Mouse (Mus musculus) gastrocnemius, postnatal 36 days (tissue): ENCODE data around the gene 2310022A10Rik. TPM values are rescaled to one million over a fixed set of nuclear protein-coding genes. Genes with fewer than 3 reads are reported as not detected.
"Not testable (repeated sequence)": the region's sequence is repeated elsewhere in the genome, so short reads cannot be mapped to it uniquely, and the experiment has no call there.

Source experiments
- DNase-seq, 2 experiments: peaks; one replicate each; pipeline ENCODE4 v3.0.0; 2022
- intact Hi-C: fragments of 180-260 bp; cut with DNase I; formaldehyde crosslinking; loops from one replicate; pipeline ENCODE4 v1.15.1; 2025
- total RNA-seq, 2 experiments: library from RNA; stranded (reverse); gene quantifications; 2 replicates each; pipeline ENCODE4 v1.2.3; 2021

Gene 2310022A10Rik
- total RNA-seq, 2 experiments from 2014 or later = 96.8 to 127 TPM

DNA sequence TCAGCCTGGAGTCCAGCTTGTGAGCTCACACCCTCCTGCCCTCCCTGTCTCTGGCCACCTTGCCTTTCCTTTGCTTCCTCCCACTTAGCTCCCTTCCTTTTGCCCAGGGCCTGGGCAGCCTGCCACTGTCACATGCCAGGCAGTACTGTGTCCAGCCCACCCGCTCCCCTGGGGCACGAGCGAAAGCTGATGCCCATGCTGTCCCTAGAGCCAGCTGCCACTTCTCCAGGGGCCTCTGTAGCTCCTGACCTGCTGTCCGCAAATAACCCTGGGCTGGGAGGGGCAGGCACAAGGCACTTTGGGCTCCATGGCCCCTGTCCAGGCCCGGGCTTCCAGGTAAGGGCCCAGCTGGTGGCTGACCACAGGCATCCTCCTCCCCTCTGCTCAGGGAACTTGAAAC is 54.5 kb downstream of the 2310022A10Rik start:
- intact Hi-C loops = no loop called here

DNA sequence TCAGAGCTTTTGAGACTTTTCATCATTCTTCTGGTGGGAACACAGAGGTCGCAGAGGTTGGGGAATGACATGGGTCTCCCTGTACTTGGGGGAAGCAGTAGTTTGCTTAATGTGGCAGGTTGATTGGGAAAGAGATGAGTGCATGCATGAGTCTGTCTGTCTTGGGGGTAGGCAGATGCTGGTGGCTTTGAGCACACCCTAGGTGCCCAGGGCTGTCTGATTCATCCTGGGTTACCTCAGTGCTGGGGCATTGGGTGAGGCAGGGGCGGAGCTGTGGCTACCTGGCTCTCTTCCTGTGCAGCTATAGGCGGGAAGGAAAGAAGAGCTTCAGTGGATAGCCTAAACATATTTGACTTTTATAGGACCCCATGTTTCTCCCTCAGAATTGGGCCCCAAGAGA is 55.1 kb downstream of the 2310022A10Rik start:
- no peak for DNase-seq
- intact Hi-C loops = no loop called here

More for the DNA sequence above, 54.5 kb downstream of the 2310022A10Rik start:
- DNase-seq = peak; percentile 77 to 84

DNA sequence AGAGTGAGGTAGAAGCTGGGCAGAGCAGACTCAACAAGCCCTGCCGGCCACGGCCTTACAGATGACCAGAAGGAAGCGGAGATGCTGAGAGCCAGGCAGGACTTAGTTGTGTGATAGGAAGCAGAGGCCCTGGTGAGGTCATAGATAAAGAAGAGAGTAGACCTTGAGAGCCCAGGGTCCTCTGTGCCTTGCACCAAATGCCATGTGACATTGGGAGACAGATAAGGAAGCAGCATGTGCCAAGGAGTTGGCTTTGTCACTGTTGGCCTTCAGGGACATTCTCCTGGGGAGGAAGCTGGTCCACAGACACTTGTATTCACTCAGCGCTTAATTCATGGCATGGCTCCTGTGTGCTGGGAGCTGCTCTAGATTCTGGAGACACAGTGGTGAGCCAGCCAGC is 56.3 kb downstream of the 2310022A10Rik start:
- no peak for DNase-seq
- intact Hi-C loops = no loop called here

DNA sequence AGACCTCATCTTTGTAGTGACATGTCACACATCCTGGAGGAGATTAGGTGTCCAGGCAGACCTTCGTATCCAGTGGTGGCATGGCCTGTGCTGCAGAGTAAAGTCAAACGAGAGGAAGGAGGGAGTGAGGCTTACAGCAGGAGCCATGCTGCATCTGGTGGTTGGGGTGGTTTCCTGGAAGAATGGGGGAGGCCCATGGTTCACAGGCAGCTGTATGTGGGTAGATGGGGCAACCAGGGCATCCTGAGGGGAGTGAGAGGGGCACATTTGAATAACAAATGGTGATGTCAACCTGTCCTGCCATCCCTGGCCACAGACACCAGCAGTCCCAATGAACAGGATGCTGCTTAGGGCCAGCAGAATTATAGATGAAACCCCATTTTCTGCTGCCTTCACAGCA is 56.7 kb downstream of the 2310022A10Rik start:
- intact Hi-C loops = no loop called here
- no peak for DNase-seq

DNA sequence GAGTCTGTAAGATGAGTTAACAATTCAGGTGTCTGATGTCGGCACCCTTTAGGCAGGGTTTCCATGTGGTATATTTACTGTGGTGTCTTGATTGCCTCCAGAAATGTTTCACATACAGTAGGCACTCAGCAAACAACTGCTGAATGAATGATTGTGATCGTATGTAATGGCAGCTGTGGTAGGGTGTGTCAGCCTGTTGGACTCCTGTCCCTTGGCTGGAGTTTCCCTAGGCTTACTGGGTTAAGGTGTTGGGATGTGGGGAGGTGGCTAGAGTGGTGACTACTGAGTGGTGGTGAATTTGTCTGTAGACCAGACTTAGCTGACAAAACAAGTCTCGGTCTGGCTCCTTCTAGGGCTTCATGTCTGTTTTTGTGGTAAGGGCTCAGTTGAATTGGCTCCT is 57.3 kb downstream of the 2310022A10Rik start:
- intact Hi-C loops = no loop called here
- no peak for DNase-seq

DNA sequence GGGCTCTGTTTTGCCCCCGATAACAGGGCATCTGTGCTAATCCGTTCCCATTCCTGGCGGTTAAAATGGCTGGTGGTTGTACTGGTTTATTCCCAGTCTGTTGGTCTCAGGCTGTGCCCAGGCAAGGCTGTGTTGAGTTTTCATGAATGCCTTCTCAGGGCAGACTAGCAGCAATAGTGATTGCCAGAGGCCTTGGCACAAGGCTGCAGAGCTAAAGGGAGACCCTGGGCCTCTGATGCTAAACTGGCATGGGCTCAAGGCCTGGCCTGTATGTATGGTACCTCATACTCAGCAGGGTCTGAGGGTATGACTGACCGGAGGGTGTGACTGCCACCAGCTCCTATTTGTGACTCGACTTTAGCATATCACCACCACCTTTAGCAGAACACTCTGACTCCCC is 57.8 kb downstream of the 2310022A10Rik start:
- intact Hi-C loops = no loop called here
- no peak for DNase-seq

DNA sequence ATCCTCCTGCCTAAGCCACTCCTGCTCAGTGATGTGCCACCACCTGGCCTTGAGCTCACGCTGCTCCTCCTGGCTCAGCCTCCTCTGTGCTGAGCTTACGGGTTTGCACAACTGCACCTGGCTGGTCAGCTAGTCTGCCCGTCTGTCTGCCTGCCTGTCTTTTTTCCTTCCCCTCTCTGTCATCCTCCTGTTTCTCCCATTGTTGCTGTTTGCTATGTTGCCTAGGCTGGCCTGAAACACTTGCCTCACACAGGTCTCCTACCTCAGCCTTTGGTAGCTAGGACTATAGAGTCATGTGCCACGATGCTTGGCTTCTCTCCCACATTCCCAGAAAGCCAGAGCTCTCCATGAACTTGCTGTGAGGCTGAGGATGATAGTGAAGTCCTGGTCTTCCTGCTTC is 59.9 kb downstream of the 2310022A10Rik start:
- intact Hi-C loops = no loop called here
- no peak for DNase-seq

DNA sequence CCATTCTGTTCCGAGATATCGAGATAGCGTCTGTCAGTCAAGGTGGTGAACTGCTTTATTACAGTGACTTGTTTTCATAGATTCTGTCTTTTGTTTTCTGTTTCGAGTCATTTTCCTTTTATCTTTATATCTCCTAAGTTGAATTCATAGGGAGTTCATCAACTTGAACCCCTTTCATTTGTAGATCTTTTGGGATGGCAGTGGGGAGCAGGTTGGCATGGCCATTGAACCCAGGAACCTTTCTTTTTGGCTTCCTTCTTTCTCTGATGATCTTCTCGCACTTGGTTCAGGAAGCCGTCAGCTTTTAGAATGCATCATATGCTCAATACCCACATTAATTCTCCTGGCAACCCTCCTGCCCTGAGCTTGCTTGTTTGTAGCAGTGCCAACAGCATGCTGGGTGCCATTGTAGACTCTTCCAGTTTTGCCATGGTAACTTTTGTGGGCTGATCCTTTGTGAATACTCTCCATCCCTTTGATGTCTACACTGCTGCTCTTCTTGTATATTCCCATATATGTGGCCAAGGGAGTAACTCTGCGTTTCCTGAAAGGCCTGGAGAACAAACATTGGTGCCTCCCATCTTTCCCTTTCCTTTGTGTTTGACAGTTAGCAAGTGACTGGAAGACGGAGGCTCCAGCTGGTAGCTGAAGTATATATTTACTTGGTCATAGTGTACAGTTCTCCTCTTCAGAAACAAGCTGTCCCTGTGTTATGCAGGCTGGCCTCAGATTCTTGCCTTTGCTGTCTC is 60.9 kb downstream of the 2310022A10Rik start:
- intact Hi-C loops = no loop called here
- DNase-seq = no peak

DNA sequence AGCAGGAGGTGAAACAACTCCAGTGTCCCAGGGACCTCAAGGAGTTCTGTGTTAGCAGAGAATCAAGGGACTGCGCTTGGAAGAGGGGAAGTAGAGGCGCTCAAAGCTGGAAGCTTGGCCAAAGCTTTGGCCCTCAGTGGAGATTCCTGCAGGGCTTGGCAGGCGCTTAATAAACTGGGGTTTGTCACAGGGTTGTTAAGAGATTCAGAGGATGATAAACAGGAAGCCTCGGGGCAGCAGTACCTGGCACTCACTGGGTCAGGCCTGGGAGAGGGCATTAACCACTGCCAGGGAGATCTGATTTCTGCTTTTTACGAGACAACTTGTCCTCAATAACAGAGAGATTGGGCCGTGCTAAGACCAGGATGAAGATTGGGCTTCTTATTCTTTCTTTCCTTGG is 68.0 kb downstream of the 2310022A10Rik start:
- no peak for DNase-seq

DNA sequence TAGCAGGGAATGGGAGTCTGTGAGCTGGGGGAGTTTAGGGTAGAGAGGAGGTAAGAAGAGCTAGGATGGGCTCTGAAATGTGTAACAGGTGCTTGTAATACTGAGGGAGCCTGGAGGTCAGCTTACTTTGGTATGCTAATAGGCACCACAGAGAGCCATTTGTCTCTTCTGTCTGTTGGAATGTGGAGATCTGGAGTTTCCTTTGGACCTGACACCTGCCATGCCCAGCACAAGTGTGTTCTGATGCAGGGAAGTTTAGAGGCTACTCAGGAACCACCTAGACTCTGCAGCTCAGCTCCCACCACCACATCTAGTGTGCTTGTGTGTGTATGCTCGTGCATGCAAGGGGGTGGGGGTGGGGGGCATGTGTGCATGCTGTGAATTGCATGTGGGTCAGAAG is 69.2 kb downstream of the 2310022A10Rik start:
- intact Hi-C loops = no loop called here
- DNase-seq = no peak

More for the DNA sequence above, 68.0 kb downstream of the 2310022A10Rik start:
- intact Hi-C loops = no loop called here

DNA sequence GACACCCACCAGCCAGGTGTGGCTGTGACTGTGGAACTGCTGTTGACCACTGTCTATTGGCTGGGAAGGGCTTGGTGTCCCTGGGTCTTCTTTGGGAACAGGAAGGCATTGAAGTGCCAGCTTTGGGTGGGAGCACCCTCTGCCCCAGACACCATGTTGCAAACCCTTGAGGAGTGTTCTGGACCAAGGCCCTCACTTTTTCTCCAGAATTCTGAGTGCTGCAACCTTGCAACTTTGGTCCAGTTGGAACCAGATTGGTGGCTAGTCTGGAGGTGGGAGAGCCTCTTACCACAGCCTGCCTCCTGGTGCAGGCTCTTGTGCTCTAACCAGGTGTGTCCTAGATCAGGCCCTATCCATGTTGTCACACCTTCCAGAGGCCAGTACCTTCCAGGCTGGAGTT is 71.9 kb downstream of the 2310022A10Rik start:
- DNase-seq = no peak

DNA sequence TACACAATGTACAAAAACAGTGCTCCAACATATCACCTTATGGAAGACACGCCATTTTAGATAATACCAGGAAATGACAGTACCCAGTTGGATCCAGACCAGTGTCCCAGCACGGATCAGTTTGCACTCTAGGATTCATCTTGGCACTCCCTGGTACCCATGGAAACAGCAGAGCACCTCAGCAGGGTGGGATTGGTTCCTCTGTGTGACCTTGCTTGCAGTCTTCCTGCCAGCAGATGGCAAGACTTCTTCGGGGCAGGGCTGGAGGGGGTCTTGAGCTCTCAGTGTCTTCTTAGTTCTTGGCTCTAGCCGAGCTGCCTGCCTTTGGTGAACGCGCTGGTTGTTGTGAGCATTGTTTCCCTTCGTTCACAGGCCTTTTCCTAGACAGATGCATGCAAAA is 74.7 kb downstream of the 2310022A10Rik start:
- intact Hi-C loops = no loop called here
- DNase-seq = no peak

More for the DNA sequence above, 71.9 kb downstream of the 2310022A10Rik start:
- intact Hi-C loops = no loop called here

DNA sequence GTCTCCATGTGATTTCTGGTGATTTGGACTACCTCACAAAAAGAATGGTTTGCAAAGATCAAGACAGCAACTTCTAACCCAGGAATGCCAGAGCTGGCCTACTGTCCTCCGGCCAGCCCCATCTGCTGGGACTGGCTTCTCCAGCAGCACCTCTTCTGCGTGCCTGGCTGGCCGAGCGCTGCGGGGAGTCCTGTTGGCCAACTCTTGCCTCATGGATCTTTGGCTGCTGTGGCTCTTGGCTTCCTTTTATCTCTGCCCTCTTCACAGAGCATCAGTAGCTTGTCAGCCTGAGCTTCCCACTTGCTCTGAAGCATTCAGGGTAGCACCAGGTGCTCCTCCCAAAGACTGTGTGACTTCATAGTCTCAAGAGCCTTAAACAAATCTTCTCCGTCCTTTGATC is 75.2 kb downstream of the 2310022A10Rik start:
- no peak for DNase-seq

DNA sequence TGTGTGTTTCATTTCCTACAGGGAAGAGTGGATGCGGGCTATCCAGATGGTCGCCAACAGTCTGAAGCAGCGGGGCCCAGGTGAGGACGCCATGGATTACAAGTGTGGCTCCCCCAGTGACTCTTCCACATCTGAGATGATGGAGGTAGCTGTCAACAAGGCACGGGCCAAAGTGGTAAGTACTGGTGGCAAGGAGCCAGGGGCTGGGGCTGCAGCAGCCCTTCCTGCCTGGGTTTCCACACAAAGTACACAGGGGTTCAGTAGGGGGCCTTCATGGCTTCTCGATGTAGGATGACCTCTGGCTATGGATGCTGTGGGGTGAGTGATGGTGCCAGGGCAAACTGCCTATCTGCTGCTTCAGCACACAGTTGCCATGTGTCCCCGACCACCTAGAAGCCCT is 75.8 kb downstream of the 2310022A10Rik start:
- intact Hi-C loops, DNase-seq: not testable (repeated sequence)

More for the DNA sequence above, 75.2 kb downstream of the 2310022A10Rik start:
- intact Hi-C loops = no loop called here

DNA sequence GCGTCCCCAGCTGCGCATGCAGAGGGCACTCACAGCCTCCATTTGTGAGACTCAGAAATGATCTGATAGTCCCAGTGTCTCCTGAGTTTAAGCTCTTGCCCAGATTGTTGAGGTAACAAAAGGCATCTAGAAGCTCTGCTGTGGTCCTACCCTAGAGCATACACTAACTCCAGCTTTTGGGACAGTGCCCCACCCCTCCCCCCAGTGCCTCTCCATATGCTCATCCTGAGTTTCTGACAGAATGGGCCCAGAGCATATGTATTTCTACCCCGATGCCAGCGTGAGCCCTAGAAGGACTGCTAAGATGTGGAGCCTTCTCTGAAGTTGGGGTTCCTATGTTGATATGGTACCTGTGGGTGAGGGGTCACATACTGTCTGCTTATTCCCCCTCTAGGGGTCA is 78.4 kb downstream of the 2310022A10Rik start:
- intact Hi-C loops = no loop called here
- no peak for DNase-seq

Other genes with a start within 250 kb of the 2310022A10Rik start
- 10 to 100 TPM; 62.1 to 65.3 TPM for gene Ltbp4, start 215.5 kb upstream of the 2310022A10Rik start, total RNA-seq
- 1 to 10 TPM; 1.7 to 2.1 TPM for gene Shkbp1, start 197.2 kb upstream of the 2310022A10Rik start, total RNA-seq
- gene Gm20479, start 195.8 kb upstream of the 2310022A10Rik start, total RNA-seq = not detected
- under 1 TPM in 1 of 2 experiments, not detected in 1; 0.03 TPM for gene Sptbn4, start 105.5 kb upstream of the 2310022A10Rik start, total RNA-seq
- 10 to 100 TPM; 10.9 to 12.7 TPM for gene Blvrb, start 105.3 kb upstream of the 2310022A10Rik start, total RNA-seq
- 1 to 10 TPM; 4.5 to 5.3 TPM for gene Sertad3, start 79.5 kb upstream of the 2310022A10Rik start, total RNA-seq
- 1 to 10 TPM; 7.1 to 8.8 TPM for gene Sertad1, start 66.3 kb upstream of the 2310022A10Rik start, total RNA-seq
- gene Prx, start 53.9 kb upstream of the 2310022A10Rik start, total RNA-seq = 10 to 100 TPM in 1 of 2 experiments, 1 to 10 TPM in 1; 4.6 to 10.7 TPM
- gene Hipk4, start 30.0 kb upstream of the 2310022A10Rik start, total RNA-seq = under 1 TPM; 0.07 to 0.08 TPM
- gene Pld3, start within 50 bp of the 2310022A10Rik start, total RNA-seq = 10 to 100 TPM; 12.6 to 13.6 TPM
- gene Akt2, start 38.3 kb downstream of the 2310022A10Rik start, total RNA-seq = 100 to 1,000 TPM; 135 to 142 TPM
- gene Ttc9b, start 100.7 kb downstream of the 2310022A10Rik start, total RNA-seq = not detected
- gene Map3k10, start 121.4 kb downstream of the 2310022A10Rik start, total RNA-seq = 10 to 100 TPM; 30.6 to 34.2 TPM
- under 1 TPM; 0.26 to 0.37 TPM for gene Zfp607b, start 136.1 kb downstream of the 2310022A10Rik start, total RNA-seq
- gene Zfp60, start 178.2 kb downstream of the 2310022A10Rik start, total RNA-seq = 1 to 10 TPM; 4.5 to 5.8 TPM